Mouse (Mus musculus) brain, embryonic 14.5 days (tissue): ENCODE measurements at regions not wholly inside any gene's neighbourhood (a gene's known extent, or its start where the extent isn't known, plus 50 kb on each side); places are given as distances from the start of the nearest gene placed in this dataset.
A peak's percentile ranks its signal among the peaks of the same experiment; 100 is the strongest.

Experiments
- DNase-seq: peaks from one replicate; pipeline ENCODE4 v3.0.0-alpha.2; 2011; ENCODE audit warnings: low read depth
- CTCF ChIP-seq: fragments of 200-500 bp; IDR thresholded peaks from 2 replicates; pipeline ENCODE4 v1.5.1; 2012; ENCODE audit warnings: inconsistent platforms, mild to moderate bottlenecking, moderate library complexity, borderline replicate concordance; ENCODE audit not compliant: insufficient read depth, insufficient read length; ENCODE audit errors: extremely low read depth
- POLR2A ChIP-seq: fragments of 200-500 bp; IDR thresholded peaks from 2 replicates; pipeline ENCODE4 v1.6.1; 2012; ENCODE audit warnings: mild to moderate bottlenecking, inconsistent platforms, borderline replicate concordance; ENCODE audit not compliant: poor library complexity, insufficient read depth, insufficient read length, severe bottlenecking; ENCODE audit errors: extremely low read depth

DNA sequence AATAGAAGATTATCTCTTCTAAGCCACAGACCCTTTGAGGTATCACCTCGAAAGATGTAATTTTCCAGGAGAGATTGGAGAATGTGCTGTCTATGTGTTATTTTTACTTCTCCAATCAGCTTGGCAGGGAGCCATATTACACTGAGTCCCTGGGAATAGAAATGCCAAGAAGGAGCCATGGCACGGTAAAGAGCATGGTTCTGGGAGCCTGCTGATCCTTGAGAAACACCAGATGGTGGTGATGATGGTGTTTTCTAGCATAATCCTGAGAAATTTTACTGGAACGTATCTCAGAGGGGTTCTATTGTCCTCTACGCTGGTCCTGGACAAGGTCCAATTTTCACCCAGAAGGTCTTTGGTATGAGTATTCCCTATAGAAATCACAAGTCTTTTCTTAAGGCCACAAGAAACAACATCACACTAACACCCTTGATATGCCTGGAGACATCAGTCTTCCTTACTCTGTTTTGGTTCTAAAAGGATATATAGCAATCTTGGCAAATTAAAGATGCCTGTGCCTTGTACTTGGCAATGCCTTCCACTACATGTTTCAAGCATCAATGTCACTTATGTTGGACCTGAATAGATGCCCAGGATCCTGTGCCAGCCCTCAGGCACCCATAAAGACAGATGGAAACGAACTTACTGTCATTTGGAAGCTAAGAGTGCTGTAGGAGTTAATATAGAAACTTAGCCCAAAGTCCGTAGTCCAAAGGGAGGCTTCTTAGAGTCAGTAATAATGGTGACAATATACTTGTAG lies 1449.8 kb upstream of the Lrrc6 start:
- DNase-seq = peak; percentile 73
- TF ChIP-seq POLR2A = no peak
- TF ChIP-seq CTCF = no peak

DNA sequence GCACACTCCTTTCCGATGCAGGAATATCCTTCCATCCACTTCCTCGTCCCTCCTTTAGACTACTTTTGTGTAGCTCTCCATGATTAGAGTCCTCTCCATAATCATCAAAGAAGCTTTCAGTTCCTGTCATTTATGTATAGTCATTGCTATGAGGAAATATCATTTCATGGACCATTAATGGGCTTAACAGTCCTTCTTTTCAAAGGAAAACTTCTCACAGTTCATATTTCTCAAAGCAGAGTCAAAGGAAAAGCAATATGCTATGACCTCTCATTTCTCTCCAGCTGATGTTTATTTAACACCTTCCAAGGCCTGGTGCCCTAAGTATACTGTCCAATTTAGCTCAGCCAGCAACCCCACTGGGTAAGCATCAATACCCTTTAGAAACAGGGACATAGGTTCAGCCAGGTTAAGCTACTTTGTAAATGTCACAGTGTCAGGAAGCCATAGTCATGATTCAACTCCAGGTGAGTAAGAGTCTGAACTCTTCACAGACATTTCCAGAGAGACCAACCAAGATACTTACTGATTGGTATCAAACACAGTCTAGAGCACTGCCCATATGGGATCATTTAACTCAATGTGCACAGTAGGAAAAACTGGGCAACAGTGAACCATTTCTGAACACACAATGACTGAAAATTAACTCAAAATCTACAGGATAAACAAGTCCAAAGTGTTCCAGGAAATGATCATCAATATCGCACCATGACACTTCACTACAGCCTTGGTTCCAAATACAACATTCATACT lies 1443.8 kb upstream of the Lrrc6 start:
- TF ChIP-seq POLR2A = no peak
- no peak for TF ChIP-seq CTCF
- DNase-seq = no peak

DNA sequence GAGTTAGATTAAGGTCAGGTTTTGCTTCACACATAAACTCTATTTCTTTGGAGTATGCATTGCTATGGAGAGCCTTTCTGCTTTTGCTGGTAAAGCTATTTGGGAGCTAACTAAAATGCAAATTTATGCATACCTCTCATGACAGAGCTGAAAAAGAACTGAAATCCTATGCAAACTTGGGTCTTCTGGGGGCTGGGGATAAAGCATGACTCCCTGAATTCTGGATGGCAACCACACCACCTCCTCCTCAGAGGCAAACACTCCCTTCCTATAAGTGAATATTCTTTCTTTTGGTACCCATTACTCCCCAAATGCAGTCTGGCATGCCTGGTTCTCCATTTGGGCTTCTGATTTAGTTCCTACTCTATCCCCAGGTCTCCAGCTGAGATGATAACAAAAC lies 1442.3 kb upstream of the Lrrc6 start:
- peak; percentile 22 for DNase-seq

DNA sequence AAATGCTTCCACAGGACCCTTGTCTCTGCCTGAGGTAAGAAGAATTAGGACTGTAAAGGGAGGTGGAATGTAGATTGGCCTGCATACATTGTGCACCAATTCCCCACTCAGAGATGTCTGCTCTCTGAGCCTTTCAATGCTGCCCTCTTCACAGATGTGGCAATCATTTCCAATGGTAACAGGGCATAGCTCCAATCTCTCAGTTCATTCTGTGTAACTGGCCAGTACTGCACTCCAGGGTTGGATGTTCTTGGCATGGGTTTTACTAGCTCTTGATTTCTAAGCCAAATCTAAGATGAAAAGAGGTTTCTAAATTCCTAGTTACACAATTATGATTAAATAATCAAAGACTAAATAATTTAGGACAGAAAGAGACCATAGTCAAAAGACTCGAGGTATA lies 1439.8 kb upstream of the Lrrc6 start:
- peak; percentile 17 for DNase-seq
- no peak for TF ChIP-seq POLR2A
- TF ChIP-seq CTCF = no peak

More for the DNA sequence above, 1442.3 kb upstream of the Lrrc6 start:
- TF ChIP-seq CTCF (no peak), POLR2A (no peak)

GRCm38 (mm10) chr15:67924885-67925284 lies 1424.2 kb upstream of the Lrrc6 start:
- no peak for TF ChIP-seq POLR2A
- TF ChIP-seq CTCF = no peak

DNA sequence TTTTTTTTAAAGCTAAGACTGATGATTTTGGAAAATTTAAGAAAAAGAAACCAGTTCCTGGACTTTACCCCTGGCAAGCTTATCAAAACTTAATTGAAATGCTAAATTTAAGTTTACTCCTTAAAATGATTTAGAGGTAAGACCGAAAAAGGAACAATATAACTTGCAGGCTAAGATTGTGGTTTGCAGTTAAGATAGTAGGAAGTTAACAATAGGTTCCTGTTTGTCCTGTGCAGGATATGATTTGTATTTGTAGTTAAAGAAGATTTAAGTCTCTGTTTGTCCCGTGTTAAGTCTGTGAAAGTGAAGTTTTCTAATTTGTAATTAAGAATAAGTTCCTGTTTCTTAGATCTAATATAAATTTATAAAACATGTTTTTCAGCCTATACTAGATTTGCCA lies 1406.3 kb upstream of the Lrrc6 start:
- DNase-seq = no peak
- TF ChIP-seq POLR2A (no peak), CTCF (no peak)

More at GRCm38 (mm10) chr15:67924885-67925284, 1424.2 kb upstream of the Lrrc6 start:
- no peak for DNase-seq

DNA sequence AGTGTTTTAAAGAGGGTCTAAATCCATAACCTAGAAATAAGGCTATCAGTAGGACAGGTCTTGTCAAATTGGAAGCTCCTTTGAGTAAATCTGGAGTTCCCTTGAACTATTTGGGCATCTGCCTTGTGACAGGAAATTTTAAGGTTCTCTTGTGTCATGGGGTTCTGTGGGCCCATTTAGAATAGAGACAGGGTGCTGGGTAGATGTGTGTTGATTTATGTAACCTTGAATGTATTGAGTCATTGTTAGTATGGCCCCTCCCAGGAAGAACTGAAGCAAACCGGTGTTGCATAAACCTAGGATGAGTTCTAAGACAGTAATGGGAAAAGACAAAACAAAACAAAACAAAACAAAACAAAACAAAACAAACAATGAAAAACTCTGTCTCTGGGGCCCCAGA lies 1404.6 kb upstream of the Lrrc6 start:
- no peak for TF ChIP-seq CTCF
- TF ChIP-seq POLR2A = no peak
- DNase-seq = no peak

GRCm38 (mm10) chr15:67904646-67905045 lies 1403.9 kb upstream of the Lrrc6 start:
- no peak for DNase-seq
- TF ChIP-seq CTCF (no peak), POLR2A (no peak)

GRCm38 (mm10) chr15:67902982-67903381 lies 1402.3 kb upstream of the Lrrc6 start:
- DNase-seq = no peak
- TF ChIP-seq POLR2A (no peak), CTCF (no peak)

- TF ChIP-seq POLR2A = no peak
- no peak for TF ChIP-seq CTCF
- peak; percentile 55 for DNase-seq
Observed at GRCm38 (mm10) chr15:67901191-67901601, 1400.5 kb upstream of the Lrrc6 start.

- no peak for DNase-seq
- TF ChIP-seq POLR2A = no peak
- TF ChIP-seq CTCF = no peak
Observed at GRCm38 (mm10) chr15:67899772-67900171, 1399.1 kb upstream of the Lrrc6 start.

- DNase-seq = peak; percentile 91
- TF ChIP-seq POLR2A (no peak), CTCF (no peak)
Observed at GRCm38 (mm10) chr15:67898959-67899403, 1398.3 kb upstream of the Lrrc6 start.

DNA sequence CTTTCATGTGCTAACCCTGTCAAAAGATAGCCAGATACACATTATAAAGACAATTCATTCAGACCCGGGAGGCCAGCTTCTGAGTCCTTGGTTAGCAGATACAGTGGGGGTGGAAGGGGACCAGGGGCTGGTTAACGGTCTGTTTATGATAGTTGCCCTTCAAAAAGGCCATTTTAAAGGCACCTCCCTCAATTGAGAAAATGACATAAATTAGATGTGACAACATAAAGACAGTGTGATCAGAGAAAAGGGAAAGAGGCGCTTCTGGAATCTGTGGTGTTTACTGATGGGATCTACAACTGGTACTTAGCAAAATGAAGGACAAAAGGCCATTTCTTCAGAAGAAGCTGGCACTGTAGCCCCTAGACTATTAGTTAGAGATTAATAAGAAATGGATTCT lies 1391.4 kb upstream of the Lrrc6 start:
- no peak for TF ChIP-seq CTCF
- peak; percentile 37 for DNase-seq
